Mouse (Mus musculus): ENCODE results near the gene 1500011B03Rik. TPM values are rescaled to one million over a fixed set of nuclear protein-coding genes. Genes with fewer than 3 reads are reported as not detected.

The 1500011B03Rik gene
- polyA plus RNA-seq, 1 experiment: 34.7 TPM

DNA sequence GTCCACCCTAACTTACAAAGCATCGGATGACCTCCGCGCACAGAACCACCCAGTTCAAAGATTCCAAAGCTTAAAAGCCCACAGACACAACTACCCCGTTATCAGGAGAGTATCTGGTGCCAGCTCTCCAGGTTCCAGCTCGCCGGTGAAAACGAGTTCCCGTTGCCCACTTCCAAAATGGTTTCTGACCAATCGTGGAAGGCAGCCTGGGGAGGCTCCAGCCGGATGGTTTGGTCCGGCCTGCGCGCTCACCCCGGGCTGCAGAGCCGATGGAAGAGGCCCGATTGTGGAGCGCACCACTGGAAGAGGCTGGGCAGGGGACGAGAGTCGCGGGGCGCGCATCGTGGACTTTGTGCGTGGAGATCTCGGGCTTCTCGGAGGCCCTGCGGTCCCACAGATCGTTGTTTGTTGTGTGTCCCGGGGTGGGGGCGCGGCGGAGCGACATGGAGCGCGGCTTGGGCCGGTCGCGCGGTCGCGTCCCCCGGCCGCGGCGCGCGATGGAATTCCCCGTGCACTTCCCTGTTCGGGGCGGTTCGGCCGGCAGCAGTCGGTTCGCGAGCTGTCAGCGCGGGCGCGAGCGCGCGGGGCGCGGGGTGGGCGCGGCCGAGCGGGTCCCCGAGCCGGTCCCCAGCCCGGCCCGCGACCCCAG is 48.7 kb downstream of the 1500011B03Rik start, which contains the start of gene Ankrd13a:
Gene Ankrd13a (plus strand): TSS at position 275 of the 649 bp plus-strand sequence.
- Histone ChIP-seq H3K4me3 (ENCODE audit: insufficient read depth, poor library complexity, severe bottlenecking) (peak within 1 kb of the TSS; percentile 89), H3ac (ENCODE audit: control insufficient read depth, insufficient read length, low read depth) (peak within 1 kb of the TSS; percentile 92), H3K36me3 (ENCODE audit: control insufficient read depth, insufficient read depth) (no peaks in the 10 kb centered on the region), H3K79me3 (ENCODE audit: low read depth) (peaks cover 43% of the 10 kb centered on the region), H3K27me3 (ENCODE audit: control insufficient read depth, insufficient read depth, insufficient read length) (no peaks in the 10 kb centered on the region), H3K79me2 (ENCODE audit: control insufficient read depth, insufficient read depth) (peaks cover 80% of the 10 kb centered on the region)
- no peak for TF ChIP-seq USF1 (IDR thresholded peaks at IDR 0.05; ENCODE audit: low read depth)
- no peak for TF ChIP-seq CTCF (IDR thresholded peaks at IDR 0.05; ENCODE audit: control insufficient read depth, insufficient read depth, insufficient read length)
- TF ChIP-seq MAX (IDR thresholded peaks at IDR 0.05): no peak

DNA sequence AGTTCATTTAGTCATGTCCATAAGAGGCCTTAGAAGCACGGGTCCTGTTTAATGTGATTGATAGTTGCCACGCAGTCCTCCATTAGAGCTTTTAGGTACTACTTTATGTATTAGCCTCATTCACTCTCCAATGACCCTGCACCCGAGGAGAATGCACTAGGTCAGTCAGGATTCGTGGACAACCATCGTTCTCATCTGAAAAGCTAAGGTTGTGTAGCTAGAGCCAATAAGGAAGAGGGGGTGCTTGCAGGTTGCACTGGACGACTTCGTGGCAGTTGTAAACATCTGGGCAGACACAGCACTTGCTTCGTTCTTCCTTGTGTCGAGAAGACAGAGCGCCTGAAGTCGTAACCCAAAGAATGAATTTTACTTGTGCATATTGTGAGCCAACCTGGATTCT is 49.5 kb downstream of the 1500011B03Rik start:
- TF ChIP-seq MYOD1 (IDR thresholded peaks at IDR 0.05; ENCODE audit: control insufficient read depth, insufficient read length, low read depth): no peak
- H3K4me3 ChIP-seq (ENCODE audit: insufficient read depth, poor library complexity, severe bottlenecking): peak overlapping the region; percentile 89
- peaks cover 49% of the 10 kb centered on the region for H3K79me3 ChIP-seq (ENCODE audit: low read depth)
- no peaks in the 10 kb centered on the region for H3K27me3 ChIP-seq (ENCODE audit: control insufficient read depth, insufficient read depth, insufficient read length)
- H3K79me2 ChIP-seq (ENCODE audit: control insufficient read depth, insufficient read depth): peaks cover 80% of the 10 kb centered on the region
- peak overlapping the region; percentile 53 for H3ac ChIP-seq (ENCODE audit: control insufficient read depth, insufficient read length, low read depth)
- no peaks in the 10 kb centered on the region for H3K36me3 ChIP-seq (ENCODE audit: control insufficient read depth, insufficient read depth)

DNA sequence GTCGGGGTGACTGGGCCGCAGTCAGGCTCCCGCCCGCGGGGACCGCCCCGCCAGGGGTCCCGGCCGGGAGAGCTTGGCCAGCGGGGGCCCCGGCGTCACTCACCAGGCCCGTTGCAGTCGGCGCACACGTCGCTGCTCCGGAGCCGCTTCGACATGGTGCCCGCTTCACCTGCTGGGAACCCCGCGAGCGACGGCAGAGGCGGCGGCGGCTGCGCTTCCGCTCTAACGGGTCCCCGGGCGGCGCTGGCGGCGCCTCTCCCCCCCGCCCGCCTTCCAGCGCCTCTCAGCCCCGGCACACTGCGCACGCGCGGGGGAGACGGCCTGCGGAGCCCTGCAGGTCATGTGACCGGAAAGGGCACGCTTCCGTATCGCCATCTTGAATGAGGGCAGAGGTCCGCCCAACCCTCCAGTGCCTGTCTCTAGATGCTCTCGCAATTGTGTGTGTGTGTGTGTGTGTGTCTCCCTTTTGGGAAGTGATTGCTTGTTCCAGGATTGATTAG is 50.0 kb downstream of the 1500011B03Rik start:
- TF ChIP-seq CTCF (IDR thresholded peaks at IDR 0.05; ENCODE audit: control insufficient read depth, insufficient read depth, insufficient read length) (no peak), FOSL1 (IDR thresholded peaks at IDR 0.05; ENCODE audit: insufficient read depth, low read length, poor library complexity, severe bottlenecking) (no peak), MYOD1 (IDR thresholded peaks at IDR 0.05; ENCODE audit: control insufficient read depth, insufficient read length, low read depth) (no peak), CEBPB (IDR thresholded peaks at IDR 0.05; ENCODE audit: low read depth) (no peak), USF1 (IDR thresholded peaks at IDR 0.05; ENCODE audit: low read depth) (peak; percentile 90), MYOG (IDR thresholded peaks at IDR 0.05; ENCODE audit: control insufficient read depth, extremely low read depth, insufficient read length) (no peak), MAX (IDR thresholded peaks at IDR 0.05) (no peak)
- H3K36me3 ChIP-seq (ENCODE audit: control insufficient read depth, insufficient read depth): no peaks in the 10 kb centered on the region
- H3K4me3 ChIP-seq (ENCODE audit: insufficient read depth, poor library complexity, severe bottlenecking): peak overlapping the region; percentile 89
- peak overlapping the region; percentile 64 for H3ac ChIP-seq (ENCODE audit: control insufficient read depth, insufficient read length, low read depth)
- peaks cover 80% of the 10 kb centered on the region for H3K79me2 ChIP-seq (ENCODE audit: control insufficient read depth, insufficient read depth)
- H3K27me3 ChIP-seq (ENCODE audit: control insufficient read depth, insufficient read depth, insufficient read length): no peaks in the 10 kb centered on the region
- peaks cover 53% of the 10 kb centered on the region for H3K79me3 ChIP-seq (ENCODE audit: low read depth)

DNA sequence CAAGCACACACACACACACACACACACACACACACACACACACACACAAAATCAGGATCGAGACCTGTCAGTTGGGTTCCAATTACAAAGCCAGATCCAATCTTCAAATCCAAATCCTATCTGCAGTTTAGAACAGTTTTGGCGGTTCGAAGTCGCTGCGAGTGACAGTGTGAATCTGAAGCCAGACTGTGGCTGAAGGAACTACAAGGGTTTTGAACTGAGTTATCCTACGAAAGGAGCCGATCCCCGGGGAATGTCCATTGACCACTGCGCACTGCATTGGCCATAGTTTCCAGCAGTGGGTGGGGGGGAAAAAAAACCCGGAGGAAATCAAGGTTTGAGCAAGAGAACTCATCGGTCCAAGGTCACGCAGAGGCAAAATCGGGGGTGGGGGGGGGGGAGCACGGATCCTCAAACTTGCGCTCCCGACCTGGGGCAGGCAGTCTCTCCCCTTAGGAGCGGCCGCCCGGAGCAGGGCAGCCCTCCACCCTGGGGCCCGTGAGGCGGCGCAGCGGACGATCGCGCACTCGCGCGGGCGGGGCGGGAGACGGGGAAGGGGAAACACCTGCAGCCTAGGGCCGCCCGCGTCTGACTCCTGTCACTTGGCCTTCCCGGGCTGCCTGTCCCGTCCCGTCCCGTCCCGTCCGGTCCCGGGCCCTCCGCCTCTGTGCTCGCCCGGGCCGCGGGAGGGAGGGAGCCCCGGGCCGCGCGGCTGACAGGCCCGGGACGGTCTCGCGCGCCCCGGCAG is 50.6 kb downstream of the 1500011B03Rik start:
- Histone ChIP-seq H3K27me3 (ENCODE audit: control insufficient read depth, insufficient read depth, insufficient read length) (no peaks in the 10 kb centered on the region), H3K36me3 (ENCODE audit: control insufficient read depth, insufficient read depth) (no peaks in the 10 kb centered on the region), H3ac (ENCODE audit: control insufficient read depth, insufficient read length, low read depth) (peak overlapping the region; percentile 64), H3K4me3 (ENCODE audit: insufficient read depth, poor library complexity, severe bottlenecking) (peak overlapping the region; percentile 89), H3K79me2 (ENCODE audit: control insufficient read depth, insufficient read depth) (peaks cover 80% of the 10 kb centered on the region), H3K79me3 (ENCODE audit: low read depth) (peaks cover 59% of the 10 kb centered on the region)
- no peak for TF ChIP-seq USF1 (IDR thresholded peaks at IDR 0.05; ENCODE audit: low read depth)
- no peak for TF ChIP-seq MAX (IDR thresholded peaks at IDR 0.05)
- no peak for TF ChIP-seq CTCF (IDR thresholded peaks at IDR 0.05; ENCODE audit: control insufficient read depth, insufficient read depth, insufficient read length)
- TF ChIP-seq FOSL1 (IDR thresholded peaks at IDR 0.05; ENCODE audit: insufficient read depth, low read length, poor library complexity, severe bottlenecking): no peak

DNA sequence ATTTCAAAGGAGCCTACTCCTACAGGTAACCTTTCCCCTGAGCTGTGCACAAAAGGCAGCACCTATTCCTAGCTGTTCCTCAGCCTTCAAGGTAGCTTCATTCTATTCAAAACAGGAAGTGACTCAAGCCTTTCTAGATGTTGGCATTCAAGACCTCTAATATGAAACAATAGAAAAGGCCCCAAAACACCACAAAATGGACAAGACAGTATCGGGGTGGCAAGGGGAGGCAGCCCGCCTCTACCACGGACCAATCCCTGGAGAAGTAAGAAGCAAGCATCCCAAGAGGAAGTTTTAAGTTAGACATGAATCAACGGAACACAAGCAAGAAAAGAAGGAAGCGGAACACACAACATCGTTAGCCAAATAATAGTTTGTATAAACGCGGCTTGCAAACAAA is 51.5 kb downstream of the 1500011B03Rik start:
- no peak overlapping the region for H3K4me3 ChIP-seq (ENCODE audit: insufficient read depth, poor library complexity, severe bottlenecking)
- H3K79me2 ChIP-seq (ENCODE audit: control insufficient read depth, insufficient read depth): peaks cover 80% of the 10 kb centered on the region
- peaks cover 61% of the 10 kb centered on the region for H3K79me3 ChIP-seq (ENCODE audit: low read depth)
- TF ChIP-seq USF1 (IDR thresholded peaks at IDR 0.05; ENCODE audit: low read depth): no peak
- no peak for TF ChIP-seq CEBPB (IDR thresholded peaks at IDR 0.05; ENCODE audit: low read depth)
- TF ChIP-seq CTCF (IDR thresholded peaks at IDR 0.05; ENCODE audit: control insufficient read depth, insufficient read depth, insufficient read length): no peak
- H3ac ChIP-seq (ENCODE audit: control insufficient read depth, insufficient read length, low read depth): no peak overlapping the region
- H3K27me3 ChIP-seq (ENCODE audit: control insufficient read depth, insufficient read depth, insufficient read length): no peaks in the 10 kb centered on the region
- no peaks in the 10 kb centered on the region for H3K36me3 ChIP-seq (ENCODE audit: control insufficient read depth, insufficient read depth)

DNA sequence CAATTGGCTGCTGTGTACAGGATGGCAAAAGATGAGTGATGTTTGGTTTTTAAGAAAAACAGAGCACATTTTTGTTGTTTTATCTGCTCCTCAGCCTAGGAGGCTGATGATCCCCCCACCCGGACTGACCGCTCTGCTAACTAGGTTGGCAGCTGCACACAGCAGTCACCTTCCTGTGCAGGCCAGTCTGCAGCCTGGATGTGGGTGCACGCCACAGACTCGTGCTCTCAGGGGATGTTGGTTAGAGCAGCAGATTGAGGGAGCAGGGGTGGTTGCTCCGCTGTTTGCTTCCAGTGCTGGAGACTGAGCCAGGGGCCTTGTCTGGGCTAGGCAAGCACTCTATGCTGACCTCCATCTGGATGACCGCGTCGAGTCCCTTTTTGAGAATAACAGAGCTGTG is 53.5 kb downstream of the 1500011B03Rik start:
- peaks cover 50% of the 10 kb centered on the region for H3K79me3 ChIP-seq (ENCODE audit: low read depth)
- peaks cover 11% of the 10 kb centered on the region for H3K36me3 ChIP-seq (ENCODE audit: control insufficient read depth, insufficient read depth)
- H3K27me3 ChIP-seq (ENCODE audit: control insufficient read depth, insufficient read depth, insufficient read length): no peaks in the 10 kb centered on the region
- no peak overlapping the region for H3K4me3 ChIP-seq (ENCODE audit: insufficient read depth, poor library complexity, severe bottlenecking)
- TF ChIP-seq MYOG (IDR thresholded peaks at IDR 0.05; ENCODE audit: control insufficient read depth, extremely low read depth, insufficient read length) (no peak), USF1 (IDR thresholded peaks at IDR 0.05; ENCODE audit: low read depth) (no peak), CTCF (IDR thresholded peaks at IDR 0.05; ENCODE audit: control insufficient read depth, insufficient read depth, insufficient read length) (no peak), FOSL1 (IDR thresholded peaks at IDR 0.05; ENCODE audit: insufficient read depth, low read length, poor library complexity, severe bottlenecking) (no peak), CEBPB (IDR thresholded peaks at IDR 0.05; ENCODE audit: low read depth) (no peak), MYOD1 (IDR thresholded peaks at IDR 0.05; ENCODE audit: control insufficient read depth, insufficient read length, low read depth) (no peak), MAX (IDR thresholded peaks at IDR 0.05) (no peak)
- H3ac ChIP-seq (ENCODE audit: control insufficient read depth, insufficient read length, low read depth): no peak overlapping the region
- peaks cover 70% of the 10 kb centered on the region for H3K79me2 ChIP-seq (ENCODE audit: control insufficient read depth, insufficient read depth)
